Mouse (Mus musculus) thymus, adult 2 months (tissue): ENCODE measurements at regions not wholly inside any gene's neighbourhood (a gene's known extent, or its start where the extent isn't known, plus 50 kb on each side); places are given as distances from the start of the nearest gene placed in this dataset.

Source experiments
- DNase-seq: peaks from one replicate; pipeline ENCODE4 v3.0.0; 2021
- H3K27ac ChIP-seq: fragments of 200-500 bp; 2 replicates; pipeline ENCODE4 v1.5.1; 2012; ENCODE audit warnings: low read length, control low read depth; ENCODE audit not compliant: control insufficient read depth, insufficient read depth
- H3K27me3 ChIP-seq: fragments of 200-500 bp; 2 replicates; pipeline ENCODE4 v1.6.1; 2012; ENCODE audit warnings: mild to moderate bottlenecking, low read length, moderate library complexity, mixed read lengths; ENCODE audit not compliant: control insufficient read depth, insufficient read depth
- H3K36me3 ChIP-seq: fragments of 200-500 bp; 2 replicates; pipeline ENCODE4 v1.6.1; 2012; ENCODE audit warnings: mild to moderate bottlenecking, low read length, moderate library complexity; ENCODE audit not compliant: control insufficient read depth, insufficient read depth
- H3K4me1 ChIP-seq: fragments of 200-500 bp; replicated peaks from 2 replicates; pipeline ENCODE4 v1.6.1; 2012; ENCODE audit warnings: low read length; ENCODE audit not compliant: control insufficient read depth, insufficient read depth
- H3K4me3 ChIP-seq: fragments of 200-500 bp; 2 replicates; pipeline ENCODE4 v1.5.1; 2012; ENCODE audit warnings: mild to moderate bottlenecking, low read length, control low read depth, moderate library complexity; ENCODE audit not compliant: control insufficient read depth, insufficient read depth
- CTCF ChIP-seq: fragments of 200-500 bp; IDR thresholded peaks from 2 replicates; pipeline ENCODE4 v1.5.1; 2012; ENCODE audit warnings: mild to moderate bottlenecking, control low read depth, low read length, moderate library complexity, borderline replicate concordance; ENCODE audit not compliant: control insufficient read depth, poor library complexity, insufficient read depth; ENCODE audit errors: extremely low read depth
- POLR2A ChIP-seq: fragments of 200-500 bp; IDR thresholded peaks from 2 replicates; pipeline ENCODE4 v1.6.1; 2012; ENCODE audit warnings: mild to moderate bottlenecking, low read length, control low read depth, moderate library complexity; ENCODE audit not compliant: control insufficient read depth, poor library complexity, insufficient read depth; ENCODE audit errors: extremely low read depth
- WGBS: fragments of 180-500 bp; shearing (Covaris S2); methylation state at CpG from one replicate; pipeline ENCODE4 v1.1.7; 2018; 5-methylcytosine and 5-hydroxymethylcytosine counted together

DNA sequence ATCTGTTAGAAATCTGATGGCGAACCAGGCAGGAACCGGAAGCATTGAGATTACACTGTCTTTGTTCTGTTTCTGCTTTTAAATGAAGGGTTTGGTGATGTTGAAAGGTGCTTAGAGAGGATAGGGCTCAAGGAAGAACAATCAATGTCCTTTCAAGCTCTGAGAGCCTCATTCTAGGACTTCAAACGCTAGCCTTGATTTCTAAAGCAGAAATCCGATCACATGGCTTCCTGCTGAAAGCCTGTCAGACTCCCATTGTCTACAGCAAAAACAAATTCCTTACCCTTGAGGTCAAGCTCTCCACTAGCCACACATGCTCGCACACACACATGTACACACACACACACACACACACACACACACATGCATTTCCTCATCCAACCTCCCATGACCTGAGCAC lies 215.3 kb upstream of the Zfp637 start:
- H3K4me3 ChIP-seq, result no peak overlapping the region
- no peak for DNase-seq
- WGBS, result 70% methylated on average over 5 of the region's 5 CpGs

DNA sequence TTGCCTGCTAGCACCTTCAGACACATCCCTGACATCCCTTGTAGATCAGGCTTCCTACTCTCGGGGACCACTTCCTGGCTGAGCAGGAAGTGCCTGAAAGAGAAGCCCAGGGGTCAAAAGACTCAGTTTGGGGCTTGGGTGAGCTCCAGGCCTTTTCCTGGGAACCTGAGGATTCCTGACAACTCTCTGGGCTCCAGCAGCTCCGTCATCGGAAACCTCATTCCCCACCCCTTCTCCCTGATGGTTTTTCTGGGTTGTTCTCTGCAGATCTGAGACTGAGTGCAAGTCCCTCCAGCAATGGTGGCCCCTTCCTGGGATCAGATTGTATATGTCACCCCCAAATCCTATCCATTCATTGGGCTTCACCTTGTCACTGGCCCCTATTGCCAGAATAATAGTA lies 213.5 kb upstream of the Zfp637 start:
- Histone ChIP-seq H3K36me3 (no peaks in the 10 kb centered on the region), H3K27ac (no peak overlapping the region), H3K4me3 (no peak overlapping the region), H3K4me1 (no peaks in the 10 kb centered on the region), H3K27me3 (no peaks in the 10 kb centered on the region)
- DNase-seq, result no peak
- TF ChIP-seq CTCF (no peak), POLR2A (no peak)
- WGBS, result 66% methylated on average over 3 of the region's 3 CpGs

More for the DNA sequence above, 215.3 kb upstream of the Zfp637 start:
- no peak overlapping the region for H3K27ac ChIP-seq
- TF ChIP-seq CTCF (no peak), POLR2A (no peak)
- no peaks in the 10 kb centered on the region for H3K36me3 ChIP-seq
- no peaks in the 10 kb centered on the region for H3K27me3 ChIP-seq
- H3K4me1 ChIP-seq, result no peaks in the 10 kb centered on the region

DNA sequence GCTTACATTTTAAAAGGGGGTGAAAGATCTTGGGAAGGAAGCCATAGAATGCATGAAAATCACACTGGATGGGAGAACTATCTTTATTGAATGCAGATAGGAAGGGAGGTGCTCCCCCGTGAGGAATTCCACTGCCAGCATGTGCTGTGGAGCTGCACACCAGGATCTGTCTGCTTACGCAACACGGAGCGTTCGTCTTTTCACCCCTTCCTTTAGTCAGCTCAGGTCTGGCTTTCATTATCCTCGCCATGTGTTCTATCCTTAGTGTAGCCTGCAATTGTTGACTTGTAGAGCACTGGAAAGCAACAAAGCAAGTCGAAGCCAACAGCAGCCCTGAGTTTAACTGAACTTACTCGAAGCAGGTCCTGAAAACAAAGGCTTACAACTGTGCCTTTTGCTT lies 194.4 kb upstream of the Zfp637 start:
- Histone ChIP-seq H3K4me3 (no peak overlapping the region), H3K27me3 (no peaks in the 10 kb centered on the region), H3K4me1 (no peaks in the 10 kb centered on the region), H3K36me3 (no peaks in the 10 kb centered on the region), H3K27ac (no peak overlapping the region)
- WGBS, result 91% methylated on average over 8 of the region's 8 CpGs
- no peak for DNase-seq
- TF ChIP-seq POLR2A (no peak), CTCF (no peak)

DNA sequence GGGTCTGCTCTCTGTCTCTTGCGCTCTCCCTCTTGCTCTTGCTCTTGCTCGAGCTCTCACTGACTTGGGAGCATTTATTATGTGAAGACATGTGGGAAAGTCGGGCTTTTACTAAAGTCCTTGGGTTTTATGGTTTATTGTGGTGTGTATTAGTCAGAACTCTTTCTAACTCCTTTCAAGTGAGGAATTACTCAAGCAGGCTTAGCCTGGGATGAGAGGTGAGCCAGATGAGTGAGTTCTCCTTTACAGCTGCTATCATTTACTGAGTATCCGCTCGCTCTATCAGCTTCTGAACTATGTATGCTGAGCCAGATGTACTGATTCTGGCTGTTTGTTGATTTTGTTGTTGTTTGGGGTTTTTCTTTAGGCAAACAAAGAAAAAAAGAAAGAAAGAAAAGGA lies 190.4 kb upstream of the Zfp637 start:
- Histone ChIP-seq H3K4me1 (no peaks in the 10 kb centered on the region), H3K27me3 (no peaks in the 10 kb centered on the region), H3K36me3 (no peaks in the 10 kb centered on the region), H3K4me3 (no peak overlapping the region), H3K27ac (no peak overlapping the region)
- no peak for DNase-seq
- WGBS, result 86% methylated on average over 5 of the region's 5 CpGs
- no peak for TF ChIP-seq POLR2A
- TF ChIP-seq CTCF, result no peak

DNA sequence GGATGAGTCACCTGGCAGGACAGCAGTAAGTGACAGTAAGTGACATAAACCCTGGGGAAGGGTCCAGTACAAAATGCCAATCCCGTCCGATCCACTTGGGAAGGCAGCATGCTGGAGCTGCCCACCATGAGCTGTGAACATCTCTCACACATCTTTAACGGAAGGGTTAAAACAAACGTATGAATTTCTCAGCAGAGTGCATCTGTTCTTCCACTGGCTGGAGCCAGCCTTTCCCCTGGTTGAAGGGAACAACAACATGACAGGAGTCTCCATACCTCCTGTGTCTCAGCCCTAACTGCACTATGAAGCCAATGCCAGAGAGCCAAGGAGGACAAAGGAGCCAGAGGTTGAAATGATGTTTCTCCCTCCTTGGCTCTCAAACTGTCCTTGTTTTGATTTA lies 189.4 kb upstream of the Zfp637 start:
- no peak for DNase-seq
- Histone ChIP-seq H3K36me3 (no peaks in the 10 kb centered on the region), H3K27me3 (no peaks in the 10 kb centered on the region), H3K4me3 (no peak overlapping the region), H3K27ac (no peak overlapping the region), H3K4me1 (no peaks in the 10 kb centered on the region)
- WGBS, result 93% methylated on average over 4 of the region's 4 CpGs
- TF ChIP-seq CTCF (no peak), POLR2A (no peak)

DNA sequence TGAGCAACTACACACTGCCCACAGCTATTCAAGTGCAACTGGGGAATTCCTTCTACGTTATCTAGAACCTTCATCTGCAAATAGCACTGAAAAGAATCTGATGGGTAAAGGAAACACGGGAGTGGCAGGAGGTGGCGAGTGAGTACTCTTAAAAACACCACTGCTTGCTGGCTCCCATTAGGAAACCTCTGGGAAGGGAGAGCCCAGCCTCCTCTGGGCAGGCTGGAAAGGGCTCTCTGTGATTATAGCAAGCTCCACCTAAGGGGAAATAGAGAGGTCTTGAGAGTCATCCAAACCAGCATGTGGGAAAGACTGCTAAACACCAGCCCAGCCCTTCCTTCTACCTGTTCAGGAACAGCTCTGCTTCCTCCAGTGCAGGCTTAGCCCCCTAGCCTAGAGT lies 189.0 kb upstream of the Zfp637 start:
- Histone ChIP-seq H3K4me3 (no peak overlapping the region), H3K27ac (no peak overlapping the region), H3K27me3 (no peaks in the 10 kb centered on the region), H3K4me1 (no peaks in the 10 kb centered on the region), H3K36me3 (no peaks in the 10 kb centered on the region)
- WGBS, result 44% methylated on average over 3 of the region's 3 CpGs
- TF ChIP-seq CTCF (no peak), POLR2A (no peak)
- DNase-seq, result no peak

DNA sequence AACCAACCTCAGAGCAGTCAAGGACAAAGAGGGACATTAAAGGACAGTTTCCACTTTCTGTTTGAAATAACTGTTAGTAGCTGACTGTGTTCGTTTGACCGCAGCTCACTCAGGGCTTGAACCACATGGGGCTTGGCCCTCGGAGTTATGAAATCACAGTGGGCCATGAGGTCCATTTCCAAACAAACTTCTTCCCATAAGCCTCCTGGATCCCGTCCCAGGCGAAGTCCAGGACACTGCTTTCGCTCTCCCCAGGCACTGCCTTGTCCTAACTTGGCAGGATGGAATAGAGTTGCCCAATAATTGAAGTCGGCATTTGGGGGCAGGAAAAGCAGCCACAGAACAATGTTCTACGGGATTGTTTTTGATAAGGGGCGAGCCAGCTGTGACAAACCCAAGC lies 188.1 kb upstream of the Zfp637 start:
- Histone ChIP-seq H3K4me1 (no peaks in the 10 kb centered on the region), H3K27ac (no peak overlapping the region), H3K27me3 (no peaks in the 10 kb centered on the region), H3K4me3 (no peak overlapping the region), H3K36me3 (no peaks in the 10 kb centered on the region)
- no peak for TF ChIP-seq CTCF
- no peak for TF ChIP-seq POLR2A
- DNase-seq, result no peak
- WGBS, result 84% methylated on average over 9 of the region's 9 CpGs
